Mouse (Mus musculus) forebrain, embryonic 11.5 days (tissue): Measurements from ENCODE around the gene Ing1. TPM values are rescaled to one million over a fixed set of nuclear protein-coding genes. Genes with fewer than 3 reads are reported as not detected.
A peak's percentile ranks its signal among the peaks of the same experiment; 100 is the strongest.
"Not testable (repeated sequence)": the region's sequence is repeated elsewhere in the genome, so short reads cannot be mapped to it uniquely, and the experiment has no call there.

ENCODE experiments used
- ATAC-seq: fragments of 200-750 bp; cut with Nextera tagmentation; replicated peaks from 2 replicates; pipeline ENCODE4 v1.8.0; 2017; ENCODE audit warnings: moderate TSS enrichment; ENCODE audit not compliant: low FRiP score
- DNase-seq: peaks from one replicate; pipeline ENCODE4 v3.0.0-alpha.2; 2017; ENCODE audit warnings: low spot score
- H3K27ac ChIP-seq: fragments of 300-500 bp; sonication (generic); 2 replicates; pipeline ENCODE4 v1.5.1; 2014; ENCODE audit warnings: low read depth, low read length
- H3K27me3 ChIP-seq: fragments of 300-500 bp; sonication (generic); 2 replicates; pipeline ENCODE4 v1.6.1; 2014; ENCODE audit warnings: mild to moderate bottlenecking, low read length, mixed read lengths; ENCODE audit not compliant: control insufficient read depth, insufficient read depth
- H3K36me3 ChIP-seq: fragments of 300-500 bp; sonication (generic); 2 replicates; pipeline ENCODE4 v1.6.1; 2014; ENCODE audit warnings: mild to moderate bottlenecking, low read length, moderate library complexity, mixed read lengths; ENCODE audit not compliant: control insufficient read depth, insufficient read depth
- H3K4me1 ChIP-seq: fragments of 300-500 bp; sonication (generic); replicated peaks from 2 replicates; pipeline ENCODE4 v1.6.1; 2014; ENCODE audit warnings: low read length, mixed read lengths; ENCODE audit not compliant: control insufficient read depth, insufficient read depth
- H3K4me2 ChIP-seq: fragments of 300-500 bp; sonication (generic); 2 replicates; pipeline ENCODE4 v1.6.1; 2014; ENCODE audit warnings: low read depth, mild to moderate bottlenecking, low read length, moderate library complexity, mixed read lengths; ENCODE audit not compliant: severe bottlenecking
- H3K4me3 ChIP-seq: fragments of 300-500 bp; sonication (generic); 2 replicates; pipeline ENCODE4 v1.5.1; 2014; ENCODE audit warnings: low read depth, low read length
- H3K9ac ChIP-seq: fragments of 300-500 bp; sonication (generic); 2 replicates; pipeline ENCODE4 v1.6.1; 2014; ENCODE audit warnings: low read length
- H3K9me3 ChIP-seq: fragments of 300-500 bp; sonication (generic); 2 replicates; pipeline ENCODE4 v1.6.1; 2016; ENCODE audit warnings: low read length, mixed read lengths; ENCODE audit not compliant: control insufficient read depth
- WGBS: fragments of 180-500 bp; shearing (Covaris S2); extraction: QIAGEN DNeasy Blood & Tissue Kit; methylation state at CpG from one replicate; pipeline ENCODE4 v1.1.7; 2014; 5-methylcytosine and 5-hydroxymethylcytosine counted together
- polyA plus RNA-seq: library from polyadenylated mRNA; unstranded; fragments of >200 nt; fragmentation: Nextera tagmentation; extraction: Ambion mirVana; gene quantifications from 2 replicates; pipeline ENCODE4 v1.2.1, GENCODE M21; 2014

Ing1 gene
- polyA plus RNA-seq, 1 experiment from 2014 or later = 42.9 TPM

- H3K9me3 ChIP-seq = no peaks in the 10 kb centered on the region
- H3K4me2 ChIP-seq = no peak overlapping the region
- no peak for DNase-seq
- H3K36me3 ChIP-seq = no peaks in the 10 kb centered on the region
- H3K9ac ChIP-seq = no peak overlapping the region
- ATAC-seq = no peak
- H3K27me3 ChIP-seq = no peaks in the 10 kb centered on the region
- H3K4me1 ChIP-seq = no peaks in the 10 kb centered on the region
- H3K4me3 ChIP-seq = no peak overlapping the region
- 91% methylated on average over 12 of the region's 12 CpGs for whole genome bisulfite sequencing
- no peak overlapping the region for H3K27ac ChIP-seq
Measured at GRCm38 (mm10) chr8:11542031-11542430, 13.3 kb upstream of the Ing1 start.

- no peak for ATAC-seq
- Histone ChIP-seq H3K27ac (no peak overlapping the region), H3K4me3 (no peak overlapping the region), H3K36me3 (no peaks in the 10 kb centered on the region), H3K9ac (no peak overlapping the region), H3K4me2 (no peak overlapping the region), H3K9me3 (no peaks in the 10 kb centered on the region), H3K4me1 (no peaks in the 10 kb centered on the region), H3K27me3 (no peaks in the 10 kb centered on the region)
- DNase-seq = no peak
- WGBS = 91% methylated on average over 4 of the region's 4 CpGs
Measured at GRCm38 (mm10) chr8:11542866-11543265, 12.5 kb upstream of the Ing1 start.

- Histone ChIP-seq H3K4me3 (no peak overlapping the region), H3K9ac (no peak overlapping the region), H3K36me3 (no peaks in the 10 kb centered on the region), H3K27me3 (no peaks in the 10 kb centered on the region), H3K27ac (no peak overlapping the region), H3K4me2 (no peak overlapping the region), H3K9me3 (no peaks in the 10 kb centered on the region), H3K4me1 (no peaks in the 10 kb centered on the region)
- 44% methylated on average over 3 of the region's 3 CpGs for WGBS
- DNase-seq (peak; percentile 75), ATAC-seq (no peak)
Measured at GRCm38 (mm10) chr8:11544386-11544785, 11.0 kb upstream of the Ing1 start.

- peaks cover 6% of the 10 kb centered on the region; the same call in 1 of the 2 replicates for H3K4me1 ChIP-seq
- ATAC-seq (no peak), DNase-seq (no peak)
- no peak overlapping the region for H3K4me2 ChIP-seq
- no peak overlapping the region for H3K27ac ChIP-seq
- 65% methylated on average over 6 of the region's 6 CpGs for WGBS
- no peaks in the 10 kb centered on the region for H3K36me3 ChIP-seq
- no peak overlapping the region for H3K9ac ChIP-seq
- no peaks in the 10 kb centered on the region for H3K9me3 ChIP-seq
- no peaks in the 10 kb centered on the region for H3K27me3 ChIP-seq
- no peak overlapping the region for H3K4me3 ChIP-seq
Measured at GRCm38 (mm10) chr8:11547063-11547462, 8.3 kb upstream of the Ing1 start.

GRCm38 (mm10) chr8:11549706-11550105 is 5.7 kb upstream of the Ing1 start:
- WGBS = 20% methylated on average over 7 of the region's 7 CpGs
- Histone ChIP-seq H3K4me3 (peak overlapping the region; percentile 72), H3K27me3 (no peaks in the 10 kb centered on the region), H3K36me3 (no peaks in the 10 kb centered on the region), H3K9me3 (no peaks in the 10 kb centered on the region), H3K4me2 (peak overlapping the region; percentile 73), H3K4me1 (peaks cover 11% of the 10 kb centered on the region; the same call in 1 of the 2 replicates), H3K9ac (no peak overlapping the region; the same call in 1 of the 2 replicates), H3K27ac (no peak overlapping the region)
- ATAC-seq = no peak
- DNase-seq = peak; percentile 67

GRCm38 (mm10) chr8:11550281-11550948 is 5.0 kb upstream of the Ing1 start, which contains the start of gene Cars2:
Gene Cars2 (minus strand): TSS chr8:11550783.
- under 1% methylated on average over 53 of the region's 53 CpGs for WGBS
- Histone ChIP-seq H3K4me2 (peak within 1 kb of the TSS; percentile 73), H3K4me1 (peaks cover 11% of the 10 kb centered on the region; the same call in 1 of the 2 replicates)

GRCm38 (mm10) chr8:11551497-11551896 is 3.9 kb upstream of the Ing1 start:
- H3K4me1 ChIP-seq = peaks cover 11% of the 10 kb centered on the region; the same call in 1 of the 2 replicates
- 85% methylated on average over 3 of the region's 4 CpGs for WGBS
- not testable (repeated sequence) for H3K36me3 ChIP-seq, H3K4me3 ChIP-seq, ATAC-seq, H3K4me2 ChIP-seq, H3K27me3 ChIP-seq, DNase-seq, H3K27ac ChIP-seq, H3K9me3 ChIP-seq, H3K9ac ChIP-seq

More at GRCm38 (mm10) chr8:11550281-11550948, 5.0 kb upstream of the Ing1 start, which contains the start of gene Cars2:
- Histone ChIP-seq H3K9ac (peak within 1 kb of the TSS; percentile 80), H3K4me3 (peak within 1 kb of the TSS; percentile 72), H3K27ac (peak within 1 kb of the TSS; percentile 74), H3K27me3 (no peaks in the 10 kb centered on the region), H3K9me3 (no peaks in the 10 kb centered on the region), H3K36me3 (no peaks in the 10 kb centered on the region)
- peak; percentile 91 for DNase-seq
- ATAC-seq = peak; percentile 64

GRCm38 (mm10) chr8:11552390-11552789 is 3.0 kb upstream of the Ing1 start:
- H3K27ac ChIP-seq = no peak overlapping the region
- H3K9me3 ChIP-seq = no peaks in the 10 kb centered on the region
- WGBS = 85% methylated on average over 10 of the region's 10 CpGs
- no peaks in the 10 kb centered on the region for H3K27me3 ChIP-seq
- H3K36me3 ChIP-seq = no peaks in the 10 kb centered on the region
- H3K4me2 ChIP-seq = no peak overlapping the region
- no peak overlapping the region for H3K4me3 ChIP-seq
- H3K9ac ChIP-seq = no peak overlapping the region
- H3K4me1 ChIP-seq = peaks cover 11% of the 10 kb centered on the region; the same call in 1 of the 2 replicates
- DNase-seq = no peak
- ATAC-seq = no peak
